Mouse (Mus musculus) liver, postnatal 0 days (tissue): ENCODE data around the gene Stra8. TPM values are rescaled to one million over a fixed set of nuclear protein-coding genes. Genes with fewer than 3 reads are reported as not detected.

Source experiments
- ATAC-seq: fragments of 200-750 bp; cut with Nextera tagmentation; 2 replicates; pipeline ENCODE4 v1.8.0; 2017; ENCODE audit warnings: mild to moderate bottlenecking, moderate library complexity
- DNase-seq: peaks from one replicate; pipeline ENCODE4 v3.0.0-alpha.2; 2016
- H3K27ac ChIP-seq: fragments of 300-500 bp; sonication (generic); 2 replicates; pipeline ENCODE4 v1.5.1; 2014; ENCODE audit warnings: antibody characterized with exemption, moderate library complexity, mild to moderate bottlenecking, low read depth
- H3K27me3 ChIP-seq: fragments of 300-500 bp; sonication (generic); 2 replicates; pipeline ENCODE4 v1.6.1; 2014; ENCODE audit warnings: low read length, control low read depth, mixed read lengths; ENCODE audit not compliant: insufficient read depth
- H3K36me3 ChIP-seq: fragments of 300-500 bp; sonication (generic); replicated peaks from 2 replicates; pipeline ENCODE4 v1.6.1; 2014; ENCODE audit warnings: mild to moderate bottlenecking, control low read depth, low read length, moderate library complexity, mixed read lengths; ENCODE audit not compliant: insufficient read depth
- H3K4me1 ChIP-seq: fragments of 300-500 bp; sonication (generic); 2 replicates; pipeline ENCODE4 v1.6.1; 2014; ENCODE audit warnings: antibody characterized with exemption, mild to moderate bottlenecking, control low read depth; ENCODE audit not compliant: insufficient read depth
- H3K4me2 ChIP-seq: fragments of 300-500 bp; sonication (generic); 2 replicates; pipeline ENCODE4 v1.6.1; 2014; ENCODE audit warnings: low read depth, mild to moderate bottlenecking, low read length, moderate library complexity, mixed read lengths
- H3K4me3 ChIP-seq: fragments of 300-500 bp; sonication (generic); 2 replicates; pipeline ENCODE4 v1.5.1; 2014; ENCODE audit warnings: low read depth, low read length
- H3K9ac ChIP-seq: fragments of 300-500 bp; sonication (generic); replicated peaks from 2 replicates; pipeline ENCODE4 v1.6.1; 2014; ENCODE audit warnings: mild to moderate bottlenecking, moderate library complexity
- H3K9me3 ChIP-seq: fragments of 300-500 bp; sonication (generic); 2 replicates; pipeline ENCODE4 v1.6.1; 2016; ENCODE audit warnings: mild to moderate bottlenecking, control low read depth, low read length, mixed read lengths
- CTCF ChIP-seq: sonication (generic); IDR thresholded peaks from 2 replicates; pipeline ENCODE4 v1.5.1; 2016; ENCODE audit warnings: antibody characterized with exemption, low read depth
- EP300 ChIP-seq: IDR thresholded peaks from 2 replicates; pipeline ENCODE4 v1.6.1; 2016; ENCODE audit warnings: antibody characterized with exemption, low read depth, mild to moderate bottlenecking
- WGBS: fragments of 180-500 bp; shearing (Covaris S2); extraction: QIAGEN DNeasy Blood & Tissue Kit; methylation state at CpG from one replicate; pipeline ENCODE4 v1.1.7; 2014; ENCODE audit not compliant: insufficient replicate concordance; 5-methylcytosine and 5-hydroxymethylcytosine counted together
- polyA plus RNA-seq: library from polyadenylated mRNA; unstranded; fragments of >200 nt; fragmentation: Nextera tagmentation; extraction: Ambion mirVana; gene quantifications from 2 replicates; pipeline ENCODE4 v1.2.1, GENCODE M21; 2015

The Stra8 gene
- polyA plus RNA-seq, 1 experiment from 2014 or later, result not detected

DNA sequence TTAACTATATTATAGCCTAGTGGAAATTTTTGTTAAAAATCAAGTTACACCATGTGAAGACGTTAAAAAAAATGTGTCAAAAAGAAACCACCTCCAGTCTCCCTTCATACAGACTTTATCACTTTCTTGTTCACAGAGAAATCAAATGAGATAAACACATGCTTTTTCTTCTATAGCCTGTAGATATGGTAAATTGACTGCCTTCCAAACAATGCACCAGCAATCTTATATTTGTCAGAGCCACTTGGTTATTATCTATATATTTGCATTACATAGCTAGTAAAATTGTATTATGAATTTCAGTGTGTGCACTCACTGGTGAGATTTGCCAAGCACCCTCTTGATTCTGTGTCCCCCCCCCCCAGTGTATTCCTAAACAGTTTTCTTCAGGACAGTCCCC is 12.7 kb downstream of the Stra8 start:
- H3K27me3 ChIP-seq, result no peaks in the 10 kb centered on the region
- no peaks in the 10 kb centered on the region for H3K4me1 ChIP-seq
- WGBS, result 66% methylated on average over 1 of the region's 1 CpGs
- no peaks in the 10 kb centered on the region for H3K9me3 ChIP-seq
- no peak for TF ChIP-seq CTCF
- TF ChIP-seq EP300, result no peak
- no peak overlapping the region for H3K4me3 ChIP-seq
- no peak overlapping the region for H3K27ac ChIP-seq
- no peaks in the 10 kb centered on the region for H3K36me3 ChIP-seq
- ATAC-seq (no peak), DNase-seq (no peak)
- H3K4me2 ChIP-seq, result no peak overlapping the region
- H3K9ac ChIP-seq, result no peak overlapping the region

DNA sequence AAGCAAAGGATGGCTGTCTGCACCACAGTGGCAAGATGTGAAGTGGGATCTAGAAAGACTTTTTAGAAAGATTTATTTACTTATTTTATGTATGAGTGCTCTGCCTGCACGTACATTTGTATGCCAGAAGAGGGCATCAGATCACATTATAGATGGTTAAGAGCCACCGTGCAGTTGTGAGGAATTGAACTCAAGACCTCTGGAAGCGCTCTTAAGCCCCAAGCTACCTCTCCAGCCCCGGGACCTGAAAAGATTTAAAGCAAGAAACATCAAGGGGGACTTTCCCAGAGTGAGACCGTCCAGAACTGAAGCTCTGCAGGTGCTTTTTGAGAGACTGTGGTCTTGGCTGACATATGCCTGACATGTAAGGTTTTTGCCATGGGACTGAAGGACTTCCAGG is 16.8 kb downstream of the Stra8 start:
- H3K4me3 ChIP-seq, result no peak overlapping the region
- no peaks in the 10 kb centered on the region for H3K27me3 ChIP-seq
- peaks cover 10% of the 10 kb centered on the region for H3K4me1 ChIP-seq
- H3K36me3 ChIP-seq, result no peaks in the 10 kb centered on the region
- TF ChIP-seq CTCF (peak; percentile 39), EP300 (no peak)
- H3K9me3 ChIP-seq, result no peaks in the 10 kb centered on the region
- H3K4me2 ChIP-seq, result no peak overlapping the region
- no peak overlapping the region for H3K27ac ChIP-seq
- ATAC-seq (no peak), DNase-seq (no peak)
- no peak overlapping the region for H3K9ac ChIP-seq
- WGBS, result 68% methylated on average over 5 of the region's 5 CpGs

DNA sequence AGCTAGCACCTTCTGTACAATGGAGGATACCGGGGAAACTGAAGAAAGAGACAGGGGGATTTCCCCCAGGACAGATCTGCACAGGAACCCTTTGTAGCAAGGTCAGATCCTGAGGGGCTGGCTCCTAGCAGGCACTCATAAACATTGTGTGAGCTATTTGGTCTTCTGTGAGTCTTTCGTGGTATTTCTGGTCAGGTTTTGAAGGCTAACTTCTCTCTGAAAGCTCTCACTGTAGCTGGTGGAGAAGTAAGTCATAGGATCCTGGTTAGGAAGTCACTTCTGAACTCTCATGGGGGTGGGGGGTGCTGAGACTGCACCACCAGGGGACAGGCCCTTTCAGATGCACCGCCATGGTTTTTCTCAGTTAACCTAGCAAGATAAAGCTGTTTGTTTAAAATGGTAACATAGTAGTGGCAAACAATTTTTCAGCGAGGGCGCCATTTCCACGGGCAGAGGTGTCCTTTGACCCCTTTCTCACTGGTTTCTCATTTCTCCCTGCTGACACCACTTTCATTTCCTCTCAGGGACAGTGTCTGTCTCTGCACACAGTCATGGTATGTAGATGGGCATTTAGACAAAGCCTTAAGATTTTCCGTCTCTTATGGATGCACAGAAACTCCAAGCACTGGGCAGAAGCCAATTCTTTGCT is 18.4 kb downstream of the Stra8 start:
- DNase-seq (no peak), ATAC-seq (peak; percentile 49; the same call in 1 of the 2 replicates)
- H3K9me3 ChIP-seq, result no peaks in the 10 kb centered on the region
- peak overlapping the region; percentile 20; the same call in 1 of the 2 replicates for H3K4me2 ChIP-seq
- no peak overlapping the region for H3K4me3 ChIP-seq
- no peak overlapping the region for H3K9ac ChIP-seq
- H3K27ac ChIP-seq, result peak overlapping the region; percentile 36
- TF ChIP-seq EP300, result no peak
- TF ChIP-seq CTCF, result no peak
- H3K36me3 ChIP-seq, result no peaks in the 10 kb centered on the region
- peaks cover 10% of the 10 kb centered on the region for H3K4me1 ChIP-seq
- H3K27me3 ChIP-seq, result no peaks in the 10 kb centered on the region
- WGBS, result 39% methylated on average over 7 of the region's 7 CpGs

DNA sequence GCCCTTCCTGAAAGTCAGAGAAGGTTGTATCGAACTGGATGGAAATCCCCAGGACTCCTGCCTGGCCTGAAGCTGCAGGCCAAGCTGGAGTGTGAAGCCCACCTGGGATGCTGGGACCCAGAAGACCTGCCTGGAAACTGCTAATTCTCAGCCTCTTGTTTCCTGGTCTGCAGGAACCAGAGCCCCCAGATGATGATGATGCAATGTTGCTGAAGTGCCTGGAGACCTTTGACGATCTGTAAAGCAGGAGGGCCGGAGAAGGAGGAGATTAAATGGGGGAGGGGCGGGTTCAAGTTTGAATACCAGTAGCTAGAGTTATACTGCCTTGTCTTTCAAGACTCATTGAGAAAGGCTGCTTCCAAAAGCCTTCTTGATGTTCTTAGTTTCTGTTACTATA is 19.0 kb downstream of the Stra8 start:
- H3K27ac ChIP-seq, result no peak overlapping the region
- DNase-seq, result no peak

DNA sequence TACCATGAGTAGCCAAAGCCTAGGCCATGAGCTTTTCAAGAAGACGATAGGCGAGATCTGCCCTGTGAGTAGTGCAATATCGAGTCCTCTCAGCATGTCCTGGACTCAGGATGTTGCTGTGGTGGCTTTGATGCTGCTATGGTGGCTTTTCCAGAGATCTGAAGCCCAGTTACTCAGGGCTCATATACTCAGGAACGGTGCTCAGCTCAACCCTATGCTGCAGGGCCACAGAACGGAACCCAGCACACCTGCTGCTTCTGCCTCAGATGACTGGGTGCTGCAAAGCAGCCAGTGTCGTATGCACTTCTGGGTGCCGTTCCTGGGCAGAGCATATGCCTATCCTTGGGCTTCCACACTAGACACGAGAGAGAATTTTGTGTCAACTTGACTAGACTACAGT is 19.5 kb downstream of the Stra8 start:
- Histone ChIP-seq H3K27ac (no peak overlapping the region), H3K36me3 (no peaks in the 10 kb centered on the region), H3K9me3 (no peaks in the 10 kb centered on the region), H3K27me3 (no peaks in the 10 kb centered on the region), H3K4me2 (no peak overlapping the region), H3K4me3 (no peak overlapping the region), H3K9ac (no peak overlapping the region), H3K4me1 (peaks cover 10% of the 10 kb centered on the region)
- no peak for ATAC-seq
- 84% methylated on average over 8 of the region's 8 CpGs for WGBS
- no peak for TF ChIP-seq EP300
- TF ChIP-seq CTCF, result no peak
- no peak for DNase-seq

More for the DNA sequence above, 19.0 kb downstream of the Stra8 start:
- Histone ChIP-seq H3K4me1 (peaks cover 10% of the 10 kb centered on the region), H3K27me3 (no peaks in the 10 kb centered on the region), H3K36me3 (no peaks in the 10 kb centered on the region), H3K9ac (no peak overlapping the region), H3K4me3 (no peak overlapping the region), H3K9me3 (no peaks in the 10 kb centered on the region), H3K4me2 (peak overlapping the region; percentile 20; the same call in 1 of the 2 replicates)
- TF ChIP-seq CTCF (no peak), EP300 (no peak)
- no peak for ATAC-seq
- 34% methylated on average over 4 of the region's 4 CpGs for WGBS

DNA sequence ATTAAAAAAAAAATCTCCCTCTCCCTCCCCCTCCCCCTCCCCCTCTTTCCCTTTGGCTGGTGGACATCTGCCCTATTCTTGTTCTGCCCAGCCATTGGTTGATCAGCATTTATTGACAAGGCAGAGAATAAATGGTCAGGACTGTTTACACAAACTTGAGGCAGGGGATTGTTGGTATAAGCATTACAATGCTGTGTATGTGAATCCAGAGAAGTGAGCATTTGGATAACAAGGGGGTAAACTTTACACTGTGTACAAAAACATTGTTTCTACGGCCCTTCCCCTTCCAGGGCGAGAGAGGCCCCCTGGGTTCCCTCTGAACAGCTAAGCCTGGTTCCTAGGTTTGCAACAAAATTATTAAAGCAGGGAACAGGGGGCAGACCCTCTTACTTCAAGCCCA is 21.5 kb downstream of the Stra8 start:
- no peak overlapping the region for H3K9ac ChIP-seq
- no peaks in the 10 kb centered on the region for H3K9me3 ChIP-seq
- H3K27me3 ChIP-seq, result no peaks in the 10 kb centered on the region
- no peak for DNase-seq
- H3K4me1 ChIP-seq, result peaks cover 10% of the 10 kb centered on the region
- no peak overlapping the region for H3K4me2 ChIP-seq
- WGBS, result 85% methylated on average over 2 of the region's 2 CpGs
- H3K36me3 ChIP-seq, result no peaks in the 10 kb centered on the region
- no peak for TF ChIP-seq EP300
- no peak for TF ChIP-seq CTCF
- no peak overlapping the region for H3K4me3 ChIP-seq
- no peak for ATAC-seq
- no peak overlapping the region for H3K27ac ChIP-seq

DNA sequence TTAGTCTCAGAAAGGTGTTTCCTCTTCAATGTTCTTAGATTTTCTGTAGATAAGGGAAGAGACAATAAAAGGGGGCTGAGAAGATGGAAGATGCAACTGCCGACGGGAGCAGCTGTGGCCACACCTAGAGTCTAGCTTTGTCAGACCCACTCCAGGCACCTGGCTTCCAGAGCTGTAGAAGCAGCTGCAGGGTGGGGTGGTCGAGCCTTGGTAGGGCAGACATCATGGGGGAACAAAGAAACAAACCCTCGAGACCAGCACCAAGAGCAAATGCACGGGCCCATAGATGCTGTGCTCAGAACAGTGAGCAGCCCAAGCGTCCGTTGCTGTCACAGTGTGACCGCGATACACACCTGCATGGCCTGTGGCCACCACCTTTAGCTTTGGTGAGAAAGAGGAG is 22.5 kb downstream of the Stra8 start:
- Histone ChIP-seq H3K27ac (no peak overlapping the region), H3K27me3 (no peaks in the 10 kb centered on the region), H3K4me2 (no peak overlapping the region), H3K36me3 (no peaks in the 10 kb centered on the region), H3K4me1 (peaks cover 10% of the 10 kb centered on the region), H3K9me3 (no peaks in the 10 kb centered on the region), H3K9ac (no peak overlapping the region), H3K4me3 (no peak overlapping the region)
- no peak for TF ChIP-seq EP300
- TF ChIP-seq CTCF, result no peak
- 78% methylated on average over 9 of the region's 9 CpGs for WGBS
- ATAC-seq (no peak), DNase-seq (no peak)
